Mouse (Mus musculus): Measurements from ENCODE around the gene Tie1. TPM values are rescaled to one million over a fixed set of nuclear protein-coding genes. Genes with fewer than 3 reads are reported as not detected.

Tie1 gene
- polyA plus RNA-seq, 1 experiment from 2014 or later = 18.2 TPM

DNA sequence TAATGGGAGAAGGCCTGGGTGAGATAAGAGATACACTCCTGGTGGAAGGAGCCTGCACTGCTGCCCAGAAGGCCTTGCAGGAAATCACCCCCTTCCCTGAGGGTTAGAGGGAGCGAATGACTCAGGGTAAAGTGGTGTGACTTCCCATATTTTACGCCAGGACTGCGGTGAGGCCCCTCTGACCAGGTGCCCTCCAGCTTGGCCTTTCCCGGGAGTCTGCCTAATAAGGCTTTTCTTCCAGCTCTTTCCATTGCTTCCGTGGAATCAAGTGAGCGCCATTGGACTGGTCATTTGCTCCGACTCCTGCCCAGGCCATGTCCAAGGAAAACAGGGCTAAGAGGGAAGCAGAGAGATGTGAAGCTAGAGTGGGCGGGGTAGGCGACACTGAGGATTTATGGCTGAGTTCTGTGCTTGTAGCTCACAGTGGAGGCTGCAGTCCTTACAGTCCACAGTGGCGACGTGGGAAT, 24.1 kb downstream of the Tie1 start:
- no peaks in the 10 kb centered on the region for H3K27me3 ChIP-seq
- no peaks in the 10 kb centered on the region for H3K36me3 ChIP-seq
- no peaks in the 10 kb centered on the region for H3K4me1 ChIP-seq (replicated peaks)
- no peak overlapping the region for H3K4me3 ChIP-seq
- no peaks in the 10 kb centered on the region for H3K9me3 ChIP-seq
- no peak overlapping the region for H3K4me2 ChIP-seq
- no peak overlapping the region for H3K27ac ChIP-seq (replicated peaks)
- no peak for ATAC-seq (ENCODE audit: low FRiP score, low read depth)
- 51% methylated on average over 11 of the region's 11 CpGs for WGBS
- H3K9ac ChIP-seq = no peak overlapping the region

DNA sequence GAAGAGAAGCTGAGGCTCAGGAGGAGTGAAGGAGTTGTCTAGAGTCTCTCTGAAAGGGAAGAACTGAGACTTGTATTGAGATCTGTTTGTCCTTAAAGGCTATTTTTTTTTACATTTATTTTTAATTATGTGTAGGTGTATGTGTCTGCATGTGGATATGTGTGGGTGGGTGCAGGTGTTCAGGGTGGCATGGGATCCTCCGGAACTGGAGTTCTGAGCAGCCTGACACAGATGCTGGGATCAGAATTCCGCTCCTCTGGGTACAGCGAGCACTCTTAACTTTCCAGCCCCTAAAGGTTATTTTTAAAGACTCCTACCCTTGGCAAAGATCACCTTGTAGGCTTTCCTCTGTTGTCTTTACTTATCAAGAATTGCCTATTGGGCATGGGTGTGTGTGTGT, 24.9 kb downstream of the Tie1 start:
- no peak overlapping the region for H3K4me3 ChIP-seq
- ATAC-seq (ENCODE audit: low FRiP score, low read depth) = no peak
- no peaks in the 10 kb centered on the region for H3K27me3 ChIP-seq
- 92% methylated on average over 3 of the region's 3 CpGs for whole genome bisulfite sequencing
- no peaks in the 10 kb centered on the region for H3K4me1 ChIP-seq (replicated peaks)
- H3K4me2 ChIP-seq = no peak overlapping the region
- no peak overlapping the region for H3K27ac ChIP-seq (replicated peaks)
- H3K9me3 ChIP-seq = no peaks in the 10 kb centered on the region
- H3K36me3 ChIP-seq = no peaks in the 10 kb centered on the region
- no peak overlapping the region for H3K9ac ChIP-seq

DNA sequence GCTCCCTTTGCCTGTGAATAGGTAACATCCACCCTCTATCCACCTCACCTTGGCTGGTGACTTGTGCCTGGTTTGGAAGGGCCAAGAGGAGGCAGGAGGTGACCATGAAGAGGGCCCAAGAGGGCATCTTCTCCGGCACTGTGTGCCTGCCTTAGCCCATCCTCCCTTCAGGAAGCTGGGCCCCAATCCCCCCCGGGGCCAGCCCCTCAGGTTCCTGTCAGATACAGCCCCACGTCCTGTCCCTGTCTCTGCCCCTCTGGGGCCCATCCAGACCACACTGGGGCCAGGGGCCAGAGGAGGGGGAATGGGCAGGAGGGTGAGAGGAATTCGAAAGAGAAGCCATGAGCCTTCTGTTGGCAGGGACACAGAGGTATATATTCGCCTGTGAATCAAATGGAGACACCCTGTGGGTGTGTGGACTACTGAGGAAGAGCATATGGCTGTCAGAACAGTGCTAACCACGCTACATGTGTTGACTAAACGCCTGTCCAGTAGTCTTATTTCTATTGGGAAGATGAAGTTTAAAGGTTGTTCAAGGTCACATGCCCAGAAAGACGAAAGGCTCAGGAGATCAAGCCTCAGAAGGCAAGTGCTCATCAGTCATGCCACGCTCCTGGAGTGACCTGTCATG, 32.4 kb downstream of the Tie1 start, which contains the start of gene Mpl:
Mpl (minus strand) TSS at position 169 of the 631 bp plus-strand sequence.
- no peaks in the 10 kb centered on the region for H3K4me1 ChIP-seq (replicated peaks)
- H3K4me3 ChIP-seq = no peak within 1 kb of the TSS
- H3K36me3 ChIP-seq = no peaks in the 10 kb centered on the region
- H3K4me2 ChIP-seq = no peak within 1 kb of the TSS
- H3K27ac ChIP-seq (replicated peaks) = no peak within 1 kb of the TSS
- H3K9ac ChIP-seq = no peak within 1 kb of the TSS
- no peak for ATAC-seq (ENCODE audit: low FRiP score, low read depth)
- 72% methylated on average over 9 of the region's 9 CpGs for WGBS
- no peaks in the 10 kb centered on the region for H3K27me3 ChIP-seq
- H3K9me3 ChIP-seq = no peaks in the 10 kb centered on the region

DNA sequence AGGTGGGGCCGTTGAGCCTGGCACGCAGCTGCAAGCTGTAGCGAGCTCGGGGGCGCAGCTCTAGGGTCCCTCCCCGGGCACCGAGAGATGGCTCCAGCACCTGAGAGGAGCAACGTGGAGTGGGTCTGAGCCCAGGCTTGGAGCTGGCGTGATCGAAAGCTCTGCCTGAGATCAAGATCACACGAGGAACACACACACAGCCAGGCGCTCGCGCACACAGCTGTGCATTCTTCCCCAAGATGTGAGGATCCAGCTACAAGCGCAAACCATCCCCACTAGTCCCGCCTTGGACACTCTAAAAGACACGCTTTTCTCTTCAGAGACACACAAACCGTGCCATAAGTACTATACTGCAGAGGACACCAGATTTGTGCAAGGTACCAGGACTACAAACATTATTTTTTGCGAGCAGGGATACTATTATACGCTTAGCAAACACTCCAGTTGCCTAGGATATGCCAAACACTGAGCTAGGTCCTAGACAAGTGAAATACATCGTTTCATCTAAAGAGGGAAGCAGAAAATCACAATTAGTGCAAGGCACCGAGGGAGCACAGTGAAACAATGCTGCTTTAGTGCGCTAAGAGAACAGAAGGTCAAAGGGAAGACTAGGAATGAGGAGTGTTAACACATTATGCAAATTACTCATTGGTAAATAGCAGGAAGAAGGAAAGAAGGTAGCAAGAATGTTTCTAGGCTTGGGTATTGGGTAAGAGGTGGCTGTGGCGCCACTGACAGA, 43.3 kb downstream of the Tie1 start:
- H3K27me3 ChIP-seq = no peaks in the 10 kb centered on the region
- H3K4me3 ChIP-seq = peak overlapping the region; percentile 41
- peaks cover 14% of the 10 kb centered on the region for H3K4me1 ChIP-seq (replicated peaks)
- 9% methylated on average over 24 of the region's 24 CpGs for WGBS
- H3K27ac ChIP-seq (replicated peaks) = 0 out of 2 replicates have a peak overlapping the region, but pooled peaks have one; percentile 22
- no peaks in the 10 kb centered on the region for H3K36me3 ChIP-seq
- no peaks in the 10 kb centered on the region for H3K9me3 ChIP-seq
- H3K9ac ChIP-seq = peak overlapping the region; percentile 47
- peak overlapping the region; percentile 80 for H3K4me2 ChIP-seq
- ATAC-seq (ENCODE audit: low FRiP score, low read depth) = peak; percentile 47

DNA sequence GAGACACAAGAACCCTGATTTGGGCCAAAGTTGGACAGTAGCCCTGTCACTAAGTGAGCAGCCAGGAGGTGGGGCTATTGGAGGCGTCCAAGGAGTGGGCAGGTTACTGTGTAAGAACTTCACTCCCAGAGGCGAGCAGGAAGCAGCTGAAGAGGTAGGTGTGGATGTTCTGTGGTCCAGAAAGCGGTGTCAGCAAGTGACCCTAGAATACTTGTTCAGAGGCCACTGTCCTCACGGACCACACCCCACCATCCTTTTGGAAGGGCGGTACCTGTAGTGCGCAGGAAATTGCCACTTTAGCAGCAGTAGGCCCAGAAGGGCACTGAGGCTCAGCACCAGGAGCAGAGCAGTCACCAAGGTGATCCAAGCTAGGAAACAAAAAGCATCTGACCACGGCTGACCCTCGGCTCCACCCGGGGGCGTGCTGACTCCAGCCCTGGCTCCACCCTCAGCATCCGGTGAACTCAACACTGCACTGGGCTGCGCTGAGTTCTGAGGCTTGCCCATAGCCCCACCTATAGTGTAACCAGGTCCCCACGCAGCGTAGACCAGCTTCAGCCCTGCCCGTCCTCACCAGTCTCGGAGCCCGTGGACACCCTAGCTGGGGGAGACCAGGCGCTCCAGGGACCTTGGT, 44.0 kb downstream of the Tie1 start:
- ATAC-seq (ENCODE audit: low FRiP score, low read depth) = peak; percentile 83
- WGBS = 17% methylated on average over 18 of the region's 18 CpGs

DNA sequence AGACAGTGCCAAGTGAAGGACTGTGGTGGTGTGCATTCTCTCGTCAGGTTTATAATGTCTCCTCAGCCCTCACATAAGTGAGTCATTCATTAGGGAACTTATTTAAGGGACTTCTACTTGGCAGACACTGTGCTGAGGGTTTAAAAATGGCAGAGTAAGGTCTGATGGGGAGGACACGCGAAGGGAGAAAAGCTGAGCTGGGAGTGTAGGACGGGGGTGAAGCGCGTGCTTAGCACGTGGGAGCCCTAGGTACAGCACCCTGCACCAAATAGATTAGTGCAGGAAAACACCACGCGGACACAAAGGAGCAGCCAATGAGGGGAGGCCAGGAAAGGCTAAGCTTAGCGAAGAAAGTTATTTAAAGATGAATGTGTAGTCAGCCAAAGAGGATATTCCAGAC, 44.8 kb downstream of the Tie1 start:
- Histone ChIP-seq H3K27ac (replicated peaks) (no peak overlapping the region), H3K4me2 (no peak overlapping the region), H3K9me3 (no peaks in the 10 kb centered on the region), H3K27me3 (no peaks in the 10 kb centered on the region), H3K36me3 (no peaks in the 10 kb centered on the region), H3K9ac (no peak overlapping the region), H3K4me3 (no peak overlapping the region), H3K4me1 (replicated peaks) (peaks cover 14% of the 10 kb centered on the region)
- WGBS = 85% methylated on average over 10 of the region's 10 CpGs
- no peak for ATAC-seq (ENCODE audit: low FRiP score, low read depth)

More for the DNA sequence above, 44.0 kb downstream of the Tie1 start:
- Histone ChIP-seq H3K27ac (replicated peaks) (0 out of 2 replicates have a peak overlapping the region, but pooled peaks have one; percentile 22), H3K9me3 (no peaks in the 10 kb centered on the region), H3K4me2 (peak overlapping the region; percentile 80), H3K36me3 (no peaks in the 10 kb centered on the region), H3K4me3 (peak overlapping the region; percentile 41), H3K27me3 (no peaks in the 10 kb centered on the region), H3K4me1 (replicated peaks) (peaks cover 14% of the 10 kb centered on the region), H3K9ac (peak overlapping the region; percentile 47)

DNA sequence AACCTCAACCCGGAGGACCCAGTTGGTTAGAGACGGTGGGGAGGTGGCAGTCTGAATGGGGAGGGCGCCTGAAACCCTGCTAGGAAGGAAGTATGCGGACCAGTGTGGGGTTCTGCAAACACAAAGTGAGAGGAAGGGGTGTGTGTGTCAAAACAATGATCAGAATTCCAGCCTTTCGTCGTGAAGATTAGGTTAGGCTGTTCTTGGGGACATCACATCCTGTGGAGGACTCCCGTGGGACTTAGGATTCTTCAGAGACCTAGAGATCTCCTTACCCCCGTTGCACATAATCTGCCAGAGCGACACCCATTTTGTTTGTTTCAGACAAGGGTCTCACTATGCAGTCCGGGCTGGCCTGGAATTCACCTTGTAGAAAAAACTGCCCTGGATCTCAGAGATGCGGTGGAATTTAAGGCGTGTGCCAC, 52.0 kb downstream of the Tie1 start:
- Histone ChIP-seq H3K9me3 (no peaks in the 10 kb centered on the region), H3K4me1 (replicated peaks) (peaks cover 31% of the 10 kb centered on the region), H3K36me3 (no peaks in the 10 kb centered on the region), H3K9ac (peak overlapping the region; percentile 60), H3K4me3 (peak overlapping the region; percentile 45), H3K4me2 (peak overlapping the region; percentile 93), H3K27ac (replicated peaks) (peak overlapping the region; percentile 88), H3K27me3 (no peaks in the 10 kb centered on the region)
- 11% methylated on average over 12 of the region's 12 CpGs for WGBS
- ATAC-seq (ENCODE audit: low FRiP score, low read depth) = peak; percentile 35; the same call in 1 of the 2 replicates

DNA sequence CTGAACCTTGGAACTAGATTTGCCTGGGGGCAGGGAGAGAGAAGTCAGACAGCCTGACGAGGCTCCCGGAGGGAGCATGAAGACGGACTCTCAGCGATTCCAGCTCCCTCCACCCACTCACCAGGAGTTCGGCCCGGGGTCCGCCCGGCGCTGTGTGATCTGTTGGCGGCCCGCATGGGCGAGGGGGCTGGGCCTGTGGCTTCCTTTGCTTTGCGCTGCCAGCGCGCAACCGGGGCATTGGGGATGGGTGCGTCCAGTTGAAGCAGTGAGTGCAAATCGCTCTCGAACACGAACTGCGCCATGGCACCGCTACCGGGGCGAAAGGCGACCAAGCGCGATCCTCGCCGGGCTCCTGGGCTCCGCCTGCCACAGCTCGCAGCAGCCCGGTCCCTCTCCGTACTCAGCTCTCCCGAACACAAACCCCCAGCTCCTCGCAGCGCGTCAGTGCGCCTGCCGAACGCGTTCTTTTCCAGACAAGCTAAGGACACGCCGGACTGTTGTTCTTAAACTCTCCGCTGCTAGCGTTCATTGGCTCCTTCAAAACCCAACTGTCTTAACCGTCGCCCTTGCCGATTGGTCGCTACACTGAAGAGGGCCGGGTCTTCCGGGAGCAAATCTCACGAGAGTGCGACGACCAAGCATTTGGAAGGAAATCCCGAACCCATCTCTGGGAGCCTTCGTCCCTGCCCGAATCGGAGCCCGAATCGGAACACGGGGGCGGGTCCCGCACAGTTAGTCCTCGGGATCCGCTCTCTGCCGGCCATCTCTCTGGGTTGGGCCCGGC, 52.8 kb downstream of the Tie1 start, which contains the start of gene Cdc20:
Cdc20 (minus strand) TSS at position 533 of the 784 bp plus-strand sequence.
- no peaks in the 10 kb centered on the region for H3K9me3 ChIP-seq
- WGBS = under 1% methylated on average over 66 of the region's 67 CpGs
- peaks cover 31% of the 10 kb centered on the region for H3K4me1 ChIP-seq (replicated peaks)
- ATAC-seq (ENCODE audit: low FRiP score, low read depth) = peak; percentile 95
- H3K9ac ChIP-seq = peak within 1 kb of the TSS; percentile 60
- peak within 1 kb of the TSS; percentile 45 for H3K4me3 ChIP-seq
- peak within 1 kb of the TSS; percentile 93 for H3K4me2 ChIP-seq
- no peaks in the 10 kb centered on the region for H3K27me3 ChIP-seq
- peak within 1 kb of the TSS; percentile 88 for H3K27ac ChIP-seq (replicated peaks)
- H3K36me3 ChIP-seq = peaks cover 4% of the 10 kb centered on the region; the same call in 1 of the 2 replicates

DNA sequence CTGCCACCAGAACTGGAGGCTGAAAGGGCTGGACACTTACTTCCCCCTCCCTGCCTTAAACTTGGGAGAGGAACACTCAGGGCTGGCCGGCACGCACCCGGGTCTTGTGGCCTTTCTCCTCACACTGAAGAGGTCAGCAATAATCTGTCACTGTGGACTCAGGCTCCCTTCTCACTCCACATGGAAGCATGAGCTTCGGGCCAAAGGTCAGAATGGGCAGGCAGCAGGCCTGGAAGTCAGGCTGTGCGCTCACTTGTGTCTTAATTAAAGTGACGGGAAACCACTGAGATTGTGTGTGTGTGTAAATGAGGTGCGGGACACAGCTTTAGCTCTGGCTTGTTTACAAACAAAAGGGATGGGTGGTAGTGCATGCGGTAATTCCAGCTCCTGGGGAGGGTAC, 57.5 kb downstream of the Tie1 start:
- H3K27ac ChIP-seq (replicated peaks) = no peak overlapping the region
- H3K4me3 ChIP-seq = no peak overlapping the region
- ATAC-seq (ENCODE audit: low FRiP score, low read depth) = no peak
- 55% methylated on average over 8 of the region's 8 CpGs for WGBS
- H3K4me1 ChIP-seq (replicated peaks) = peaks cover 49% of the 10 kb centered on the region
- no peaks in the 10 kb centered on the region for H3K27me3 ChIP-seq
- peaks cover 15% of the 10 kb centered on the region; the same call in 1 of the 2 replicates for H3K36me3 ChIP-seq
- no peak overlapping the region for H3K9ac ChIP-seq
- no peak overlapping the region for H3K4me2 ChIP-seq
- no peaks in the 10 kb centered on the region for H3K9me3 ChIP-seq

DNA sequence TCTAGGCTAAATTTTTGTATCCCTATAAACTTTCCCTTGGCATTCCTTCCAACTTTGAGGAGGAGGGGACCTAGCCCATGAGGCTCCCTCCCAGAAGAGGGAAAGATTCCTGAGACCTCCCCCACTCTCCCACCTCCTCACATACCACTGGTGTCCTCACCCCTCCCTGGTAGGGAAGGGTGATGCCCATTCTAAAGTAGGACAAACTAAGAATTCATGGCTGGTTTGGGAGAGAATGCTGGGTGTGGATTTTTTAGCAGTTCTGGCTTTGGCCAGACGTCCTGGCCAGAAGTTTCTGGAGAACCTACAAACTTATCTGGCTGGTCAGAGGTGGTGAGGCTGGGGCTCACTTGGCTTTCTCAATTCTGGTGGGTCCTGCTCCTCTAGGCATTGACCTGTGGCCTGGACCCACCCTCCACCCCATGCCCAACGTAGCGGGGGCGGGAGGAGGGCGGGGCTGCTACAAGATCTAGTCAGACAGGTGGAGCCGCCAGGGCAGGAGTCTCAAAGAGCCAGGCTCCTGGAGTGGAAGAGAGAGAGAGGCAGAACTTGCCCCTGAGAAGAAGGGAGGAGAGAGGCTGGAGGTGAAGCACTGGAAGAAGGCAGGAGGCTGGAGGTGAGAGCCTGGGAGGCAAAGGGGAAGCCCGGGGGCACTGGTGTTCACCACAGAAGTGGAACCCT, 60.5 kb downstream of the Tie1 start:
- no peaks in the 10 kb centered on the region for H3K9me3 ChIP-seq
- H3K4me1 ChIP-seq (replicated peaks) = peaks cover 31% of the 10 kb centered on the region
- 66% methylated on average over 7 of the region's 7 CpGs for WGBS
- ATAC-seq (ENCODE audit: low FRiP score, low read depth) = no peak
- H3K4me3 ChIP-seq = no peak overlapping the region
- H3K4me2 ChIP-seq = peak overlapping the region; percentile 97
- peaks cover 15% of the 10 kb centered on the region; the same call in 1 of the 2 replicates for H3K36me3 ChIP-seq
- H3K9ac ChIP-seq = no peak overlapping the region
- H3K27me3 ChIP-seq = no peaks in the 10 kb centered on the region
- no peak overlapping the region for H3K27ac ChIP-seq (replicated peaks)
